Mouse (Mus musculus): ENCODE results near the gene Il5ra.

The Il5ra gene

GRCm38 (mm10) chr6:106663780-106664651, 84.8 kb downstream of the Il5ra start:
- TF ChIP-seq GATA4 (IDR thresholded peaks at IDR 0.05; ENCODE audit: insufficient replicate concordance, low read length): no peak
